Mouse (Mus musculus) heart, postnatal 0 days (tissue): ENCODE data around the gene Ttc7b.

Experiments
- CTCF ChIP-seq: IDR thresholded peaks from 2 replicates; pipeline ENCODE4 v1.5.1; 2016; ENCODE audit warnings: antibody characterized with exemption, control low read depth, low read depth
- EP300 ChIP-seq: IDR thresholded peaks from 2 replicates; pipeline ENCODE4 v1.6.1; 2016; ENCODE audit warnings: antibody characterized with exemption, low read depth

GRCm38 (mm10) chr12:100514611-100515010 is 6.0 kb downstream of the Ttc7b start:
- TF ChIP-seq EP300: no peak
- TF ChIP-seq CTCF: no peak
